Mouse (Mus musculus): ENCODE data around the gene Wars. TPM values are rescaled to one million over a fixed set of nuclear protein-coding genes. Genes with fewer than 3 reads are reported as not detected.
A peak's percentile ranks its signal among the peaks of the same experiment; 100 is the strongest.

Gene Wars
- polyA plus RNA-seq, 1 experiment from 2014 or later: 34.5 TPM

GRCm38 (mm10) chr12:108835208-108835839 is 58.6 kb downstream of the Wars start:
- TF ChIP-seq CTCF (IDR thresholded peaks at IDR 0.05; ENCODE audit: low read depth): no peak; the same call in 1 of the 2 replicates
- H3K9ac ChIP-seq (ENCODE audit: low read depth, low read length): peak overlapping the region; percentile 51
- peak overlapping the region; percentile 69 for H3K4me3 ChIP-seq (ENCODE audit: low read depth, low read length)
- WGBS: 3% methylated on average over 51 of the region's 51 CpGs
- H3K27me3 ChIP-seq (replicated peaks; ENCODE audit: control insufficient read depth, insufficient read depth, low read length): no peaks in the 10 kb centered on the region
- no peak; the same call in none of the 2 replicates for ATAC-seq
- H3K36me3 ChIP-seq (ENCODE audit: control insufficient read depth, insufficient read depth): no peaks in the 10 kb centered on the region
- H3K27ac ChIP-seq (ENCODE audit: low read depth, low read length): peak overlapping the region; percentile 71; the same call in 1 of the 2 replicates
- H3K9me3 ChIP-seq (ENCODE audit: control insufficient read depth): no peaks in the 10 kb centered on the region
- peaks cover 6% of the 10 kb centered on the region for H3K4me1 ChIP-seq (replicated peaks; ENCODE audit: control insufficient read depth, insufficient read depth, low read length)
- H3K4me2 ChIP-seq (replicated peaks; ENCODE audit: low read depth): peak overlapping the region; percentile 87

- no peak for ATAC-seq
- peaks cover 6% of the 10 kb centered on the region for H3K4me1 ChIP-seq (replicated peaks; ENCODE audit: control insufficient read depth, insufficient read depth, low read length)
- H3K9ac ChIP-seq (ENCODE audit: low read depth, low read length): no peak overlapping the region
- H3K4me2 ChIP-seq (replicated peaks; ENCODE audit: low read depth): peak overlapping the region; percentile 87
- 35% methylated on average over 5 of the region's 5 CpGs for WGBS
- H3K36me3 ChIP-seq (ENCODE audit: control insufficient read depth, insufficient read depth): no peaks in the 10 kb centered on the region
- H3K27me3 ChIP-seq (replicated peaks; ENCODE audit: control insufficient read depth, insufficient read depth, low read length): no peaks in the 10 kb centered on the region
- no peak for TF ChIP-seq CTCF (IDR thresholded peaks at IDR 0.05; ENCODE audit: low read depth)
- H3K9me3 ChIP-seq (ENCODE audit: control insufficient read depth): no peaks in the 10 kb centered on the region
- H3K27ac ChIP-seq (ENCODE audit: low read depth, low read length): no peak overlapping the region
- H3K4me3 ChIP-seq (ENCODE audit: low read depth, low read length): peak overlapping the region; percentile 69
Observed at GRCm38 (mm10) chr12:108834786-108835185, 59.2 kb downstream of the Wars start.

- Histone ChIP-seq H3K4me2 (replicated peaks; ENCODE audit: low read depth) (no peak overlapping the region), H3K4me3 (ENCODE audit: low read depth, low read length) (no peak overlapping the region)
Observed at GRCm38 (mm10) chr12:108834337-108834736, 59.6 kb downstream of the Wars start.

GRCm38 (mm10) chr12:108833408-108833807 is 60.6 kb downstream of the Wars start:
- Histone ChIP-seq H3K9me3 (ENCODE audit: control insufficient read depth) (no peaks in the 10 kb centered on the region), H3K4me2 (replicated peaks; ENCODE audit: low read depth) (no peak overlapping the region), H3K4me3 (ENCODE audit: low read depth, low read length) (no peak overlapping the region), H3K27ac (ENCODE audit: low read depth, low read length) (no peak overlapping the region), H3K36me3 (ENCODE audit: control insufficient read depth, insufficient read depth) (no peaks in the 10 kb centered on the region), H3K9ac (ENCODE audit: low read depth, low read length) (no peak overlapping the region), H3K4me1 (replicated peaks; ENCODE audit: control insufficient read depth, insufficient read depth, low read length) (peaks cover 6% of the 10 kb centered on the region), H3K27me3 (replicated peaks; ENCODE audit: control insufficient read depth, insufficient read depth, low read length) (no peaks in the 10 kb centered on the region)
- TF ChIP-seq CTCF (IDR thresholded peaks at IDR 0.05; ENCODE audit: low read depth): no peak
- 92% methylated on average over 3 of the region's 3 CpGs for WGBS
- no peak for ATAC-seq

More at GRCm38 (mm10) chr12:108834337-108834736, 59.6 kb downstream of the Wars start:
- no peaks in the 10 kb centered on the region for H3K27me3 ChIP-seq (replicated peaks; ENCODE audit: control insufficient read depth, insufficient read depth, low read length)
- ATAC-seq: no peak
- H3K27ac ChIP-seq (ENCODE audit: low read depth, low read length): no peak overlapping the region
- no peak for TF ChIP-seq CTCF (IDR thresholded peaks at IDR 0.05; ENCODE audit: low read depth)
- 92% methylated on average over 3 of the region's 3 CpGs for WGBS
- H3K9me3 ChIP-seq (ENCODE audit: control insufficient read depth): no peaks in the 10 kb centered on the region
- H3K36me3 ChIP-seq (ENCODE audit: control insufficient read depth, insufficient read depth): no peaks in the 10 kb centered on the region
- no peak overlapping the region for H3K9ac ChIP-seq (ENCODE audit: low read depth, low read length)
- peaks cover 6% of the 10 kb centered on the region for H3K4me1 ChIP-seq (replicated peaks; ENCODE audit: control insufficient read depth, insufficient read depth, low read length)

- ATAC-seq: no peak
- TF ChIP-seq CTCF (IDR thresholded peaks at IDR 0.05; ENCODE audit: low read depth): no peak
- H3K9ac ChIP-seq (ENCODE audit: low read depth, low read length): no peak overlapping the region
- no peaks in the 10 kb centered on the region for H3K36me3 ChIP-seq (ENCODE audit: control insufficient read depth, insufficient read depth)
- 89% methylated on average over 8 of the region's 8 CpGs for WGBS
- H3K4me1 ChIP-seq (replicated peaks; ENCODE audit: control insufficient read depth, insufficient read depth, low read length): peaks cover 6% of the 10 kb centered on the region
- H3K27ac ChIP-seq (ENCODE audit: low read depth, low read length): no peak overlapping the region
- H3K4me2 ChIP-seq (replicated peaks; ENCODE audit: low read depth): no peak overlapping the region
- H3K4me3 ChIP-seq (ENCODE audit: low read depth, low read length): no peak overlapping the region
- H3K9me3 ChIP-seq (ENCODE audit: control insufficient read depth): no peaks in the 10 kb centered on the region
- no peaks in the 10 kb centered on the region for H3K27me3 ChIP-seq (replicated peaks; ENCODE audit: control insufficient read depth, insufficient read depth, low read length)
Observed at GRCm38 (mm10) chr12:108832851-108833250, 61.1 kb downstream of the Wars start.

GRCm38 (mm10) chr12:108831966-108832643 is 61.9 kb downstream of the Wars start:
- 66% methylated on average over 9 of the region's 9 CpGs for WGBS
- no peak overlapping the region for H3K9ac ChIP-seq (ENCODE audit: low read depth, low read length)
- TF ChIP-seq CTCF (IDR thresholded peaks at IDR 0.05; ENCODE audit: low read depth): no peak
- no peak for ATAC-seq
- no peaks in the 10 kb centered on the region for H3K36me3 ChIP-seq (ENCODE audit: control insufficient read depth, insufficient read depth)
- no peaks in the 10 kb centered on the region for H3K27me3 ChIP-seq (replicated peaks; ENCODE audit: control insufficient read depth, insufficient read depth, low read length)
- H3K4me1 ChIP-seq (replicated peaks; ENCODE audit: control insufficient read depth, insufficient read depth, low read length): no peaks in the 10 kb centered on the region; the same call in 1 of the 2 replicates
- no peak overlapping the region for H3K4me2 ChIP-seq (replicated peaks; ENCODE audit: low read depth)
- H3K9me3 ChIP-seq (ENCODE audit: control insufficient read depth): no peaks in the 10 kb centered on the region
- no peak overlapping the region for H3K4me3 ChIP-seq (ENCODE audit: low read depth, low read length)
- H3K27ac ChIP-seq (ENCODE audit: low read depth, low read length): no peak overlapping the region
